Mouse (Mus musculus): ENCODE results near the gene Tenm3.

Tenm3 gene

GRCm38 (mm10) chr8:48809104-48809503 is 34.6 kb downstream of the Tenm3 start:
- no peak for DNase-seq (ENCODE audit: low read depth)

DNA sequence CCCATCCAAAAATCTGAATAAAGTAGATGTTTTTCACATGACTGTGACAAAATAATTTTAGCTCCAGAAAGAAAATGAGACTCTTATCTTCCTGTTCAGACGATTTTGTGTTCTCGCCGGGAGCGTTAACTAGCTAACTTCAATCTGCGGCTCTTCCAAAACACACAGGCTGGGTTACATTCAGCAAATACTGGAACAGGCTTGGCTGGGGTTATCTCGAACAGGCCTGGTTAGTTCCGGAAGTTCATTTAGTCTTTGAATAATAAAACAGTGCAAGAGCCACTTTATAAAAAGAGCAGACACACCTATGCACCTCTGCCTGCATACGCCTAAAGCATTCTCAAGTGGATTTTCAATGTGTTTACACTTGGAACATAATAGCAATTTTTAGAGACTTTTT is 40.7 kb downstream of the Tenm3 start:
- DNase-seq (ENCODE audit: low read depth), result no peak

DNA sequence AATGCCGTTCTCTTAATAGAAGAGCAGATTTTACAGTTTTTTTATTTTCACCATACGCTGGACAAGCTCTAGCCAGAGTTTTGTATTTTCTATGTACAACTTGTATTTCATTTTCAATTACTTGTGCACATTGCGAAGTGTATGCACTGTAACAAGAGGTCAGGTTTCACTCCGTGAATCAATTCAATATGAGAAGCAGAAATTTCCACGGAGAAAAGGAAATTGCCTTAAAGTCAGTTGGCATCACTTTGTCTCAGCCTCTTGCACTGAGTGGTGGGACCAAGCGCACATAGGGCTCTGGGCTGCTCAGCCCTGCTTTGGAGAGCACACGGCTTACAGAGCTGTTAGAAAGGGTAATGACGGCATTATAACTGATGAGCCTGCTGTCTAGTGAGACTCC is 41.5 kb downstream of the Tenm3 start:
- no peak for DNase-seq (ENCODE audit: low read depth)

DNA sequence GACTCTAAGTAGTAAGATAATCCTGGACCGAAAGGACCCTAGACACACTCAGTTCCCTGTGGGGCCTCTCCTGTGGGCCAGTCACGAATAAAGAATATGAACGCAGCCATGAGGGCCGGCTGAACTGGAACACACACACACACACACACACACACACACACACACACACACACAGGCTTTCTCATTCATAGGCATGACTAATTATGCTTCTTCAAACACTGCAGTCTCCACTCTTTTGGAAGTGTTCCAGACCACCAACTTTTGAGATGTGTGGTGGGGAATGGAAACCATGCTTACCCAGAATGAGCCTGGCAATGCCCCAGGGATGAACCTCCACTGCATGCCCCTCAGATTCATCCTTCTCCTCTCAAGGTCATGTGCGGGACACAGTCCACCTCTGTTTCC is 45.8 kb downstream of the Tenm3 start:
- no peak for DNase-seq (ENCODE audit: low read depth)

GRCm38 (mm10) chr8:48794285-48794684 is 49.5 kb downstream of the Tenm3 start:
- DNase-seq (ENCODE audit: low read depth), result no peak

GRCm38 (mm10) chr8:48793729-48794128 is 50.0 kb downstream of the Tenm3 start:
- DNase-seq (ENCODE audit: low read depth), result no peak

DNA sequence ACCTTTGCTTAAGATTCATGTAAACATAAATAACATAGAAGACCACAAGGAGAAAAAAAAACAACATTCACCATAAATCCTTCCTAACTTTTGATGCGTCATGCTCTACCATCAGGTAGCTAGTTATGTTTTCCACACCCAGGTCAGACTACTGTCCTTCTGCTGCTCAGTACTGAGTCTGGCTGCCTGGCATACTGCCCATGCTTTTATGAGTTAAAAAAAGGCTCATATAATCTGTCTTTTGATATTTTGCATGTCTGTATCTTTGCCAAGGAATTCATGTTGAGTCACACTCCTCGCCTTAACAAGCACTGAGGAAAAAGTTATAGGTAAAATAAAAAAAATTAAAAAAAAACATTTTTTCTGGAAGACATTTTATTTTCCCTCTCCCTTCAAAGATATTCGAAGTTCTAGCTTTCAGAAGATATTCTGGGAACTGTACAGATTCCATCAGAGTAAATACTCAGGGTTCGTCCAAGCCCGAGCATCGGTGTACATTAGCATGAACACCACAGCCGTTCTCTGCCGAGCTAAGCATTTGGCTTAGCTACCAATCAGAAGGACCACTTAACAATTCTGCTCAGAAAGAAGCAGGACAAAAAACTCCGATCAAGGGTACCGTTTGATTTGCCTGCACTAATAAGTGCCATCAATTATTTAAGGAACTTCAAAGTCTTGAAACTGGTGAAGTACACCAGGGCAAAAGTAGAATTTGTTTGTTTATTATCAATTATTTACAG is 51.0 kb downstream of the Tenm3 start:
- no peak for DNase-seq (ENCODE audit: low read depth)

GRCm38 (mm10) chr8:48783308-48783707 is 60.4 kb downstream of the Tenm3 start:
- DNase-seq (ENCODE audit: low read depth), result no peak

- no peak for DNase-seq (ENCODE audit: low read depth)
These were observed 63.1 kb downstream of the Tenm3 start for GRCm38 (mm10) chr8:48780628-48781027.

GRCm38 (mm10) chr8:48779194-48779593 is 64.6 kb downstream of the Tenm3 start:
- DNase-seq (ENCODE audit: low read depth), result no peak

GRCm38 (mm10) chr8:48776081-48776480 is 67.7 kb downstream of the Tenm3 start:
- DNase-seq (ENCODE audit: low read depth), result no peak

- DNase-seq (ENCODE audit: low read depth), result no peak
These were observed 68.2 kb downstream of the Tenm3 start for GRCm38 (mm10) chr8:48775531-48776037.

DNA sequence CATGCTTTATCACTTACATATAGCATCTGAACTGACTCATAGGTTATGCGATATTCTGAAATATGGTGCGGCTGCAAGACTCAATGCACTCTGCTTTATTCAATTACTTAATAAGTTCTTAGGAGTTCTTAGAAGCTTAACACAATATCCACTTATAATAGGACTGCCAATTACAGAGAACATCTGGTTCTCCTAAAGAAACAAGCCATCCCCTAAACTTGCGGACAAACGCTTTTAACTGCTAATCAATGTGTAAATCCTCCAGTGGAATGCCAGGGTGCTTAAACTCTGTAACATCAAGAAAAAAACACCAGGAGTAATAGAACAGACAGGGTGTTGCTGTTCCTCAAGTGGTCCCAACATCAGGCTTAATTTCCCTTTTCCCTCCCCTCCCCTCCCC is 68.9 kb downstream of the Tenm3 start:
- DNase-seq (ENCODE audit: low read depth), result no peak

DNA sequence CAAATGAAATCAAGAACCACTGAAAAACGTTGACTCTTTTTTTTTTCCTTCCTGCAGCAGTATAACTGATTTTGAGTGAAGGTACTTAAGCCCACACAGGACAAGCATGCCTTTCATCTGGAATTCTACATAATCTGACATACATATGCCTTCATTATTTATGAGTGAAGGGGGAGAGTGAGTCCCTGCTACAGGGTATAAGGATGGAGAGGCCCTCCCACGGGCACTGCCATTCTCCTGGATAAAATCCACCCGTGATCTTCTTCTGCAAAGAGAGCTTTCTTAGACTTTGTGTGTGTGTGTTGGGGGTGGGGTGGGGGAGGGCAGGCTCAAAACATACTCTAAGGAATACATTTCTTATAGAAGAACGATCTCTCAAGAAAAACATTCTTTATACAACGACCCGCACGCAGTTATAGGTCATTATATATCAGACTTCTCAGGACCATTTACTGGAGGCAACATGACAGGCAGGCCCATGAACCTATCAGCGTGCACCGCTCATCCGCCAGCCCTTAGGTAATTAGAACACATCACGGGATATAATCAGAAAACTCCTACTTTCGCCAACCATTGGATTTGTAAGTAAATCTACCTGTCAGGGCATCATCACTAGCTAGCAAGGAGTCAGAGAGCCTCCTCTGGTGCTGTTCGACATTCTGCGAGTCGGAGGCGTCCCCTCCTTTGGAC is 77.1 kb downstream of the Tenm3 start:
- DNase-seq (ENCODE audit: low read depth), result no peak

GRCm38 (mm10) chr8:48765212-48765611 is 78.5 kb downstream of the Tenm3 start:
- no peak for DNase-seq (ENCODE audit: low read depth)

- no peak for DNase-seq (ENCODE audit: low read depth)
These were observed 79.7 kb downstream of the Tenm3 start for GRCm38 (mm10) chr8:48764011-48764410.

- no peak for DNase-seq (ENCODE audit: low read depth)
These were observed 86.9 kb downstream of the Tenm3 start for GRCm38 (mm10) chr8:48756874-48757273.

DNA sequence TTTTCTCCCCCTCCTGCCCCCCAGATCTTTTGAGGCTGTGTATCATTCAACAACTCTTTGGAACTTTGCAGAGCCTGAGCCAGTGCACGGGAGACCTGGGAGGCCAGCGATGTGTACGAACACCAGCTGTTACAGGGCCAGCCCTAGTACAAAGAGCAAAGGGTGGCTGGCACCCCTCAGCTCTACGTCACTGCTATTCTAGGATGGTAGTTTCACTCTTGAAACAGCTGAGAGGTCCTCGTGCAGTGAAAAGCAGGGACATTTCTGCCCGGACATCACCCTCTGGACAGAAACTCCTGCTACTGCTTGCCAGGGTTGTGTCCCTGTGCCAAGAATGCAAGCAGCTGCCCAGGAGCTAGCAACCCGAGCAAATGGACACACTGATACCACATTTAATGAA is 88.3 kb downstream of the Tenm3 start:
- no peak for DNase-seq (ENCODE audit: low read depth)

GRCm38 (mm10) chr8:48754959-48755358 is 88.8 kb downstream of the Tenm3 start:
- DNase-seq (ENCODE audit: low read depth), result no peak

GRCm38 (mm10) chr8:48751965-48752364 is 91.8 kb downstream of the Tenm3 start:
- DNase-seq (ENCODE audit: low read depth), result no peak

DNA sequence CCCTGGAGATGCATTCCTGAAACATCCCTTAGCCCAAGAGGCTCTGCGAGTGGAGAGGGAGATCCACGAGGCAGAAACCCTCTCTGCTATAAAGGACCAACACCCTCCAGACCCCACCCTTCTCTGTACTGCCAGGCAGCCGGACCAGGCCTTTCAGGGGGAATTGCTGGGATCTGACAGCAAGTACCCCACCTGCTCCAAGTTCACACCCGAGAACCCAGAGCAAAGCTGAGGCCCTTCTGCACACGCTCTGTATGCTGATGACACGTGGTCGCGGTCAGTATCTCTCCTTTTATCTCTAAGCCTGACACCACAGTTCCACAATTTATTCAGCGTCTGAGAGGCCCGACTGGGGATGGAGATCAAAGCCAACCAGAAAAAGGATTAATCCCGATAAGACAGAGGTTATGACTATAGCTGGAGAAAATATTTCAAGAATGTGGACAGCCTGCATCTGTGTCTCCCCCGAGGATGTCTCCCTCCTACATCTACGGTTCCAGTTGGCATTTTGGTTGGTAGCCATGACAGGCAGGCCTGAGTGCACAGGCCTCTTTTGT is 95.2 kb downstream of the Tenm3 start:
- no peak for DNase-seq (ENCODE audit: low read depth)

DNA sequence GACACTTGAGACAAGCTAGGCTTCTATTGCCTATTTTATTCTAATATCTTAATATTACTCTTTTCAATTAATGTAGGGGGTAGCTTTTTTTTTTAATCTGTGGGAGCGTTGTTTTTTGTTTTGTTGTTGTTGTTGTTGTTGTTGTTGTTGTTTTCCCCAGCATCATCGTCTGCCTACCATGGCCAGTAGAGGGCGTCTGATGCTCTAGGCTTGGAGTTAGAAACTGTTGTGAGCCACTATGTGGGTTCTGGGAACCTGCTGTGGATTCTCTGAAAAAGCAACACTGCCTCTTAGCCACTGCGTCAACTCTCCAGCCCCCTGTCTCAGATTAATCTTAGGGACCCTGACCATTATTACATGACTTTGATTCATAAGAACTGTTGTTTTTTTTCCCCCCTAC is 99.8 kb downstream of the Tenm3 start:
- DNase-seq (ENCODE audit: low read depth), result no peak

- DNase-seq (ENCODE audit: low read depth), result no peak
These were observed 101.0 kb downstream of the Tenm3 start for GRCm38 (mm10) chr8:48742741-48743140.

Data from c-Kit-positive CD71-positive TER-119-negative erythroid progenitor cells, embryonic 14.5 days (primary cell).